Mouse (Mus musculus) mouse embryonic stem cell (cell line): ENCODE results near the gene D10Wsu102e.

ENCODE experiments used
- in situ Hi-C, 2 experiments: fragments of 300-500 bp; cut with MboI; formaldehyde crosslinking; loops; 1 replicate in 1 of 2; 3 replicates in 1 of 2; pipeline ENCODE4 v1.14.3; 2019 to 2020; ENCODE audit warnings: low sequenced_read_pairs in 2 of 2, low pct_unique_long_range_greater_than_20kb in 1 of 2, mixed read lengths in 1 of 2; ENCODE audit not compliant: unreplicated experiment in 1 of 2

The D10Wsu102e gene

GRCm38 (mm10) chr10:83359956-83360355, at the start of gene D10Wsu102e:
Gene D10Wsu102e, plus strand, starts transcription at chr10:83360221.
- in situ Hi-C loops = no loop called here

- in situ Hi-C loops = no loop called here
Observed at GRCm38 (mm10) chr10:83310356-83310755, 49.7 kb upstream of the D10Wsu102e start.

GRCm38 (mm10) chr10:83313033-83313432, 47.0 kb upstream of the D10Wsu102e start:
- in situ Hi-C loops = no loop called here

- in situ Hi-C loops = no loop called here
Observed at GRCm38 (mm10) chr10:83320396-83320795, 39.6 kb upstream of the D10Wsu102e start.

GRCm38 (mm10) chr10:83320870-83321269, 39.2 kb upstream of the D10Wsu102e start:
- in situ Hi-C loops = no loop called here

GRCm38 (mm10) chr10:83321528-83321927, 38.5 kb upstream of the D10Wsu102e start:
- in situ Hi-C loops = no loop called here

GRCm38 (mm10) chr10:83322551-83323100, 37.4 kb upstream of the D10Wsu102e start:
- in situ Hi-C loops = no loop called here

GRCm38 (mm10) chr10:83324871-83325270, 35.1 kb upstream of the D10Wsu102e start:
- in situ Hi-C loops = no loop called here

- in situ Hi-C loops = no loop called here
Observed at GRCm38 (mm10) chr10:83325903-83326302, 34.1 kb upstream of the D10Wsu102e start.

- in situ Hi-C loops = no loop called here
Observed at GRCm38 (mm10) chr10:83326648-83327285, 33.3 kb upstream of the D10Wsu102e start.

GRCm38 (mm10) chr10:83328791-83329190, 31.2 kb upstream of the D10Wsu102e start:
- in situ Hi-C loops = no loop called here

GRCm38 (mm10) chr10:83330336-83330735, 29.7 kb upstream of the D10Wsu102e start:
- in situ Hi-C loops = no loop called here

GRCm38 (mm10) chr10:83331811-83332210, 28.2 kb upstream of the D10Wsu102e start:
- in situ Hi-C loops = no loop called here

- in situ Hi-C loops = no loop called here
Observed at GRCm38 (mm10) chr10:83332581-83332980, 27.4 kb upstream of the D10Wsu102e start.

- in situ Hi-C loops = no loop called here
Observed at GRCm38 (mm10) chr10:83336336-83336735, 23.7 kb upstream of the D10Wsu102e start.

- in situ Hi-C loops = no loop called here
Observed at GRCm38 (mm10) chr10:83337159-83337951, 22.7 kb upstream of the D10Wsu102e start, which contains the start of gene Slc41a2. Gene Slc41a2, minus strand, starts transcription at chr10:83337882.

- in situ Hi-C loops = no loop called here
Observed at GRCm38 (mm10) chr10:83337971-83338598, 21.9 kb upstream of the D10Wsu102e start.

GRCm38 (mm10) chr10:83341226-83341625, 18.8 kb upstream of the D10Wsu102e start:
- in situ Hi-C loops = no loop called here

GRCm38 (mm10) chr10:83343171-83343570, 16.9 kb upstream of the D10Wsu102e start:
- in situ Hi-C loops = no loop called here
